Mouse (Mus musculus): ENCODE data around the gene Timp2. TPM values are rescaled to one million over a fixed set of nuclear protein-coding genes. Genes with fewer than 3 reads are reported as not detected.

The Timp2 gene
- polyA plus RNA-seq, 1 experiment from 2014 or later: 49.4 TPM

GRCm38 (mm10) chr11:118348877-118349276 lies 6.7 kb downstream of the Timp2 start:
- 75% methylated on average over 5 of the region's 5 CpGs for WGBS
- H3K9ac ChIP-seq (replicated peaks): no peak overlapping the region
- no peak for ATAC-seq (ENCODE audit: low FRiP score, low read depth)

GRCm38 (mm10) chr11:118348419-118348818 lies 7.1 kb downstream of the Timp2 start:
- ATAC-seq (ENCODE audit: low FRiP score, low read depth): no peak
- no peaks in the 10 kb centered on the region for H3K36me3 ChIP-seq
- H3K4me3 ChIP-seq: no peak overlapping the region
- H3K9me3 ChIP-seq: no peaks in the 10 kb centered on the region
- peaks cover 25% of the 10 kb centered on the region for H3K4me1 ChIP-seq
- 69% methylated on average over 3 of the region's 3 CpGs for WGBS
- H3K27me3 ChIP-seq: 0 out of 2 replicates have a peak, but pooled peaks cover 4% of the 10 kb centered on the region
- no peak overlapping the region for H3K27ac ChIP-seq (replicated peaks)
- H3K4me2 ChIP-seq (replicated peaks): no peak overlapping the region
- H3K9ac ChIP-seq (replicated peaks): no peak overlapping the region

More at GRCm38 (mm10) chr11:118348877-118349276, 6.7 kb downstream of the Timp2 start:
- Histone ChIP-seq H3K9me3 (no peaks in the 10 kb centered on the region), H3K4me2 (replicated peaks) (no peak overlapping the region), H3K27me3 (0 out of 2 replicates have a peak, but pooled peaks cover 4% of the 10 kb centered on the region), H3K27ac (replicated peaks) (no peak overlapping the region), H3K4me1 (peaks cover 25% of the 10 kb centered on the region), H3K36me3 (no peaks in the 10 kb centered on the region), H3K4me3 (no peak overlapping the region)

GRCm38 (mm10) chr11:118347911-118348310 lies 7.6 kb downstream of the Timp2 start:
- Histone ChIP-seq H3K27ac (replicated peaks) (no peak overlapping the region), H3K9ac (replicated peaks) (no peak overlapping the region), H3K4me1 (peaks cover 25% of the 10 kb centered on the region), H3K36me3 (no peaks in the 10 kb centered on the region), H3K9me3 (no peaks in the 10 kb centered on the region), H3K27me3 (0 out of 2 replicates have a peak, but pooled peaks cover 4% of the 10 kb centered on the region), H3K4me2 (replicated peaks) (no peak overlapping the region), H3K4me3 (no peak overlapping the region)
- ATAC-seq (ENCODE audit: low FRiP score, low read depth): no peak
- WGBS: 94% methylated on average over 12 of the region's 12 CpGs

- Histone ChIP-seq H3K9me3 (no peaks in the 10 kb centered on the region), H3K4me2 (replicated peaks) (no peak overlapping the region), H3K27ac (replicated peaks) (no peak overlapping the region), H3K4me3 (no peak overlapping the region), H3K9ac (replicated peaks) (no peak overlapping the region), H3K4me1 (peaks cover 31% of the 10 kb centered on the region), H3K36me3 (no peaks in the 10 kb centered on the region), H3K27me3 (0 out of 2 replicates have a peak, but pooled peaks cover 4% of the 10 kb centered on the region)
- ATAC-seq (ENCODE audit: low FRiP score, low read depth): no peak
- 96% methylated on average over 2 of the region's 2 CpGs for whole genome bisulfite sequencing
These were observed 8.1 kb downstream of the Timp2 start for GRCm38 (mm10) chr11:118347391-118347790.

- peaks cover 39% of the 10 kb centered on the region for H3K4me1 ChIP-seq
- 92% methylated on average over 8 of the region's 8 CpGs for WGBS
- no peak overlapping the region for H3K4me3 ChIP-seq
- no peak for ATAC-seq (ENCODE audit: low FRiP score, low read depth)
- no peak overlapping the region for H3K9ac ChIP-seq (replicated peaks)
- no peak overlapping the region for H3K27ac ChIP-seq (replicated peaks)
- no peaks in the 10 kb centered on the region for H3K27me3 ChIP-seq
- H3K4me2 ChIP-seq (replicated peaks): no peak overlapping the region
- H3K36me3 ChIP-seq: no peaks in the 10 kb centered on the region
- no peaks in the 10 kb centered on the region for H3K9me3 ChIP-seq
These were observed 9.0 kb downstream of the Timp2 start for GRCm38 (mm10) chr11:118346395-118347096.

- no peak overlapping the region for H3K27ac ChIP-seq (replicated peaks)
- H3K9me3 ChIP-seq: no peaks in the 10 kb centered on the region
- peaks cover 43% of the 10 kb centered on the region for H3K4me1 ChIP-seq
- no peaks in the 10 kb centered on the region for H3K27me3 ChIP-seq
- H3K36me3 ChIP-seq: no peaks in the 10 kb centered on the region
- no peak for ATAC-seq (ENCODE audit: low FRiP score, low read depth)
- WGBS: 71% methylated on average over 4 of the region's 4 CpGs
- no peak overlapping the region for H3K9ac ChIP-seq (replicated peaks)
- no peak overlapping the region for H3K4me3 ChIP-seq
- no peak overlapping the region for H3K4me2 ChIP-seq (replicated peaks)
These were observed 9.8 kb downstream of the Timp2 start for GRCm38 (mm10) chr11:118345693-118346092.

GRCm38 (mm10) chr11:118343629-118344028 lies 11.9 kb downstream of the Timp2 start:
- Histone ChIP-seq H3K9ac (replicated peaks) (no peak overlapping the region), H3K4me2 (replicated peaks) (no peak overlapping the region), H3K4me1 (peaks cover 40% of the 10 kb centered on the region), H3K36me3 (no peaks in the 10 kb centered on the region), H3K4me3 (no peak overlapping the region), H3K9me3 (no peaks in the 10 kb centered on the region), H3K27ac (replicated peaks) (no peak overlapping the region), H3K27me3 (no peaks in the 10 kb centered on the region)
- WGBS: 87% methylated on average over 2 of the region's 2 CpGs
- no peak for ATAC-seq (ENCODE audit: low FRiP score, low read depth)

- Histone ChIP-seq H3K4me3 (no peak within 1 kb of the TSS), H3K27me3 (no peaks in the 10 kb centered on the region), H3K9me3 (no peaks in the 10 kb centered on the region), H3K36me3 (no peaks in the 10 kb centered on the region), H3K27ac (replicated peaks) (peak within 1 kb of the TSS; percentile 58), H3K4me1 (peaks cover 40% of the 10 kb centered on the region), H3K4me2 (replicated peaks) (peak within 1 kb of the TSS; percentile 35), H3K9ac (replicated peaks) (no peak within 1 kb of the TSS; the same call in 1 of the 2 replicates)
- 33% methylated on average over 7 of the region's 7 CpGs for WGBS
- no peak for ATAC-seq (ENCODE audit: low FRiP score, low read depth)
These were observed 13.0 kb downstream of the Timp2 start, which contains the start of gene Cep295nl for GRCm38 (mm10) chr11:118342400-118342981. TSS of gene Cep295nl (minus strand) at chr11:118342500.

- no peak overlapping the region for H3K27ac ChIP-seq (replicated peaks)
- 0 out of 2 replicates have a peak, but pooled peaks cover 9% of the 10 kb centered on the region for H3K36me3 ChIP-seq
- H3K27me3 ChIP-seq: no peaks in the 10 kb centered on the region
- H3K9ac ChIP-seq (replicated peaks): no peak overlapping the region
- H3K4me2 ChIP-seq (replicated peaks): no peak overlapping the region
- 93% methylated on average over 8 of the region's 8 CpGs for WGBS
- no peaks in the 10 kb centered on the region for H3K9me3 ChIP-seq
- no peak for ATAC-seq (ENCODE audit: low FRiP score, low read depth)
- peaks cover 15% of the 10 kb centered on the region for H3K4me1 ChIP-seq
- no peak overlapping the region for H3K4me3 ChIP-seq
These were observed 17.9 kb downstream of the Timp2 start for GRCm38 (mm10) chr11:118337491-118338168.

GRCm38 (mm10) chr11:118333431-118333830 lies 22.1 kb downstream of the Timp2 start:
- Histone ChIP-seq H3K4me1 (no peaks in the 10 kb centered on the region), H3K36me3 (0 out of 2 replicates have a peak, but pooled peaks cover 12% of the 10 kb centered on the region), H3K4me3 (no peak overlapping the region), H3K27ac (replicated peaks) (no peak overlapping the region), H3K27me3 (no peaks in the 10 kb centered on the region), H3K9ac (replicated peaks) (no peak overlapping the region), H3K9me3 (0 out of 2 replicates have a peak, but pooled peaks cover 7% of the 10 kb centered on the region), H3K4me2 (replicated peaks) (no peak overlapping the region)
- ATAC-seq (ENCODE audit: low FRiP score, low read depth): no peak
- 92% methylated on average over 17 of the region's 17 CpGs for WGBS

GRCm38 (mm10) chr11:118332376-118332775 lies 23.2 kb downstream of the Timp2 start:
- ATAC-seq (ENCODE audit: low FRiP score, low read depth): no peak
- WGBS: 90% methylated on average over 11 of the region's 11 CpGs

GRCm38 (mm10) chr11:118330777-118331176 lies 24.8 kb downstream of the Timp2 start:
- H3K36me3 ChIP-seq: 0 out of 2 replicates have a peak, but pooled peaks cover 12% of the 10 kb centered on the region
- 0 out of 2 replicates have a peak, but pooled peaks cover 7% of the 10 kb centered on the region for H3K9me3 ChIP-seq
- no peak overlapping the region for H3K9ac ChIP-seq (replicated peaks)
- 95% methylated on average over 16 of the region's 16 CpGs for WGBS
- no peaks in the 10 kb centered on the region for H3K27me3 ChIP-seq
- no peak overlapping the region for H3K4me2 ChIP-seq (replicated peaks)
- H3K4me1 ChIP-seq: peaks cover 11% of the 10 kb centered on the region
- no peak overlapping the region for H3K27ac ChIP-seq (replicated peaks)
- no peak for ATAC-seq (ENCODE audit: low FRiP score, low read depth)
- H3K4me3 ChIP-seq: no peak overlapping the region

More at GRCm38 (mm10) chr11:118332376-118332775, 23.2 kb downstream of the Timp2 start:
- H3K4me2 ChIP-seq (replicated peaks): no peak overlapping the region
- H3K27ac ChIP-seq (replicated peaks): no peak overlapping the region
- H3K9me3 ChIP-seq: 0 out of 2 replicates have a peak, but pooled peaks cover 7% of the 10 kb centered on the region
- 0 out of 2 replicates have a peak, but pooled peaks cover 12% of the 10 kb centered on the region for H3K36me3 ChIP-seq
- H3K9ac ChIP-seq (replicated peaks): no peak overlapping the region
- H3K4me3 ChIP-seq: no peak overlapping the region
- no peaks in the 10 kb centered on the region for H3K27me3 ChIP-seq
- peaks cover 6% of the 10 kb centered on the region for H3K4me1 ChIP-seq
